Mouse (Mus musculus) spleen, adult 12 weeks (tissue): ENCODE measurements around the gene Taf1c.

Experiments used
- DNase-seq: peaks from one replicate; pipeline ENCODE4 v3.0.0; 2022; ENCODE audit warnings: low spot score

The Taf1c gene

GRCm38 (mm10) chr8:119623061-119623460 is 18.0 kb upstream of the Taf1c start:
- DNase-seq: no peak

GRCm38 (mm10) chr8:119622555-119622954 is 17.5 kb upstream of the Taf1c start:
- no peak for DNase-seq

GRCm38 (mm10) chr8:119620848-119621465 is 15.9 kb upstream of the Taf1c start:
- no peak for DNase-seq

GRCm38 (mm10) chr8:119620116-119620840 is 15.3 kb upstream of the Taf1c start:
- DNase-seq: no peak

GRCm38 (mm10) chr8:119618887-119619286 is 13.9 kb upstream of the Taf1c start:
- no peak for DNase-seq

GRCm38 (mm10) chr8:119617586-119617985 is 12.6 kb upstream of the Taf1c start:
- no peak for DNase-seq

- DNase-seq: no peak
Observed at GRCm38 (mm10) chr8:119616811-119617210, 11.8 kb upstream of the Taf1c start.

GRCm38 (mm10) chr8:119616358-119616757 is 11.3 kb upstream of the Taf1c start:
- no peak for DNase-seq

- no peak for DNase-seq
Observed at GRCm38 (mm10) chr8:119615096-119615495, 10.1 kb upstream of the Taf1c start.

- no peak for DNase-seq
Observed at GRCm38 (mm10) chr8:119612471-119612870, 7.4 kb upstream of the Taf1c start, which contains the start of gene Adad2. TSS of gene Adad2 (plus strand) at chr8:119612747.

- DNase-seq: no peak
Observed at GRCm38 (mm10) chr8:119606224-119606623, 1.2 kb upstream of the Taf1c start.

- DNase-seq: peak; percentile 8
Observed at GRCm38 (mm10) chr8:119604398-119604803, 621 bp downstream of the Taf1c start.

GRCm38 (mm10) chr8:119603771-119604170 is 1.3 kb downstream of the Taf1c start:
- DNase-seq: no peak

- DNase-seq: no peak
Observed at GRCm38 (mm10) chr8:119591456-119591855, 13.6 kb downstream of the Taf1c start.

GRCm38 (mm10) chr8:119590348-119590747 is 14.7 kb downstream of the Taf1c start:
- DNase-seq: no peak

- no peak for DNase-seq
Observed at GRCm38 (mm10) chr8:119588844-119589243, 16.2 kb downstream of the Taf1c start.

GRCm38 (mm10) chr8:119588321-119588720 is 16.7 kb downstream of the Taf1c start:
- no peak for DNase-seq

- DNase-seq: peak; percentile 38
Observed at GRCm38 (mm10) chr8:119585901-119586300, 19.1 kb downstream of the Taf1c start.

GRCm38 (mm10) chr8:119580441-119581161 is 24.4 kb downstream of the Taf1c start:
- no peak for DNase-seq

GRCm38 (mm10) chr8:119579096-119579495 is 25.9 kb downstream of the Taf1c start:
- DNase-seq: no peak

GRCm38 (mm10) chr8:119575366-119575726 is 29.7 kb downstream of the Taf1c start:
- DNase-seq: no peak

- peak; percentile 95 for DNase-seq
Observed at GRCm38 (mm10) chr8:119574437-119575365, 30.3 kb downstream of the Taf1c start, which contains the start of the genes Hsdl1 and Dnaaf1. TSS of gene Hsdl1 (minus strand) at chr8:119575183. TSS of gene Dnaaf1 (plus strand) at chr8:119575235.
